Mouse (Mus musculus) cerebellum, adult 11 months (tissue): Measurements from ENCODE around the gene Cntn4.

Source experiments
- DNase-seq: peaks from one replicate; pipeline ENCODE4 v3.0.0; 2022

Cntn4 gene

DNA sequence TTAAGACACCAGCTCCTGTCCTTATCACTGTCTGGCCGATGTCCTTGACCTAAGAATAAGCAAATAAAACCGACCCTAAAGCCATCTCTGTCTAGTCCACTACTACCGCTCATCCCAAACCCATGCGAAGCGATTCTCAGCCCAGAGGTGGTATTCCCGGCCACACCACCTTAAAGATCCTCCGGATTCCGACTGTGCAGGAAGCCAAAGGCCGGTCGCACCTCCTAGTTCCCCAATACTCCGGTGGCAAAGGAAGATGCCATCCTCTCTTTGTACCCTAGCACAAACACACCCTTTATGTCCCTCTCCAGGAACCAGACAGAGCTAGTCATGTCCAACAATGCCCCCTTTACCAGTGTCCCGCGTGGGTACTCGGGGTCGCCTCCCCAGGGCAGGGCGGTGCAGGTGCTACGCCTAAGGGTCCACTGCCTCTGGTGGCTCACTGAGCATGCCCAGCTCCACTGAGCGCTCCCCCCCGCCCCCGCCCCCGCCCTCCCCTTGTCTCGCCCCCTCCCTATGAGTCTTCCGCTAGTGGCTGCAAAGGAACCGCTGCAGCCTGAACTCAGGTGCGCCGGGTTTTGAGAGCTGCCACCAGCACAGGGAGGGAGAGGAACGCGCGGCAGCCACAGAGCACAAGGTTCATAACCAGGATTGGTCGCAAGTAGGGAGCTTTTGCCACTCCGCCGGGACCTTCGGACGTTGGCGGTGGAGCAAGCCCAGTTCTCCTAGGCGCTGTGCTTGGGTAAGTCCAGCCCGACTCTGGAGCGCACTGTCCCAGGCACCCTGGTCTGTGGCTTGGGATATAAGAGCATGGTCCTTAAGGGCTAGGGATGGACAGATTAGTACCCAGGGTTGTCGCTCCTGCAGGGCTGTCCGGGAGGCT is at the start of gene Cntn4:
Cntn4 (plus strand) TSS at position 512 of the 883 bp plus-strand sequence.
- peak; percentile 71 for DNase-seq

DNA sequence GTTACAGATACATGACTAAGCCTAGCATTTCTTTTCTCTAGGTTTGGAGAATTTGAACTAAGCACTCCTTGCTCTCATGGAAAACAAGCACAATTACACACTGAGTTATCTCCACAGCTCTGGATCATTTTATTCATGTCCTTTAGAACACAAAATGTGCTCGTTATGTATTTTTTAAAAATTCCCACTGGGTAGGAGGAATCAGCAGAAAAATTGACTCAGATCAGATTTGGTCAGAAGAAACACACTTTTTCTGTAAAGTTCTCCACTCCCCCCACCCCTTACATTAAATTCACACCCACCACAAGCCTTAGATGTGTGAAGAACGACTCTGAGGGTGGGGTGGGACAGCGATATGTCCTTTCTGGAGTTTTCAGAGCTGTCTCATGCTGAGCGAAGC is 3.2 kb upstream of the Cntn4 start:
- no peak for DNase-seq

DNA sequence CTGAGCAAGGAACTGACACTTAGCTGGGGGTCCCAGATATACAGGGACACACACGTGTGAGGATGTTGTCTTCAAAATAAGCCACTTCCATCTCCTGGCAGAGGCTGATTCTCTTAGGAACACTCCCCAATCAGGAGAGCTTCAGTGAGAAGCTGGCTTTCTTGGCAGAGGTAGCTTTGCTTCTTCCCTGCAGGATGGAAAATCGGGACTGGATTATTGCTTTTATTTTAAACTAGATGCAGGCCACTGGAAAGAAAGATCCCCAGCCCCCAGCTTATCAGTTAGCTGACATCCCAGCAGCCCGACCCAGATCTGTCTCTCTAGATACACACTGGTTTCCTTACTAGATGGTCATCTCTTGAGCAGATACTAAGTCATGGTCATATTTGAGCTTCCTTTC is 2.4 kb upstream of the Cntn4 start:
- DNase-seq: no peak

DNA sequence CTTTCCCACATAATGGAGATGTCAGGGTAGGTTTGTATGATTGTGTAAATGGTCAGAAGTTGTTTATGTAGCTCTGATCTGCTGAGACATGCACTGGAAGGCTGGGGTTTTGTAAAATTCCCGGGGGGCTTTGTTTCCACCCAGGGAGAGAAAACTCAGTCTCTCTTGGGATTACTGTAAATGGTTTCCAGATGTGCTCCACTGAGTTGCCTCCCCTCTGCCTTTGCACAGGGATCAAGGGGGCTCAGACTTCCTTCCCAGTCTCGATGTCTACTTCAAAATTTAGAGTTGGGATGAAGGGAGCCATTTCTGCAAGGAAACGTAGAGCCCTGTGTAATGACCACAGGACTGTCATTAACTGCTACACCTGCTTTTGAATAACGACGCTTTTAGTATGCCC is 823 bp upstream of the Cntn4 start:
- no peak for DNase-seq

DNA sequence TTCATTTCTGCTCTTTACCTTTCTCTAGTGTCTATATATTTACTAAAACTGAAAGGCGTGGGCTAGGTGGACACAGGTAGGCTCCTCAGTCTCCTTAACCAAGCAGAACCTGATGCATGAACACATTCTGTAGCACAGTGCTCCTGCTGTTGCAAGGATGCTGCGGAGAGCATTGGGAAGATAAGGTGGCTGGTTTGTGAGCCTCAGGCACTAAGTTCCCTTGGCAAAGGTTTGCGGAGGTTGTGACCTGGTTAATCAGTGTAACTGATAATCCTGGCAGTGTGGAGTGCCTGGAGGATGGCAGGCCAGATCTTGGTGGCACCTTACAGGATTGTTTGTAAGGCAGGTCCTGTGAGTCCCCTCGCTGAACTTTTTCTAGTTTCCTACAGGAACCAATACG is 1.3 kb downstream of the Cntn4 start:
- no peak for DNase-seq

DNA sequence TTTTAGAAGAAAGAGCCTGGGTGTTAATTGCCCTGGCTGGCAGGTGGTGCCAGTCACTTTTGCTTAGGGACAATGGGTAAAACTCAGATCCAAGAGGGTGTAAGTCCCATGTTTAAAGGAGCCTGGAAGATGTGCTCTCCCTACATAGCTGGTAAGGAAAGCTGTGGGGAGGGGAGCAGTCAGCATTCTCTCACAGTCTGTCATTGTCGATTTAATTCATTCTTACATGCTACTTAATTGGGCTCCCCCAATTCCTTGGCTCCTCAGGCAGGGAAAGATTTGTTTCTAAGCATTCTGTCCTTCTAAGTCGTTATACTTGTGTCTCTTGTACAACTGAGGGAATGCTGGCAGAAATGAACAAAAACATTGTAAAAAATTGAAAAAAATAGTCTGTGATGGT is 4.0 kb downstream of the Cntn4 start:
- DNase-seq: no peak

DNA sequence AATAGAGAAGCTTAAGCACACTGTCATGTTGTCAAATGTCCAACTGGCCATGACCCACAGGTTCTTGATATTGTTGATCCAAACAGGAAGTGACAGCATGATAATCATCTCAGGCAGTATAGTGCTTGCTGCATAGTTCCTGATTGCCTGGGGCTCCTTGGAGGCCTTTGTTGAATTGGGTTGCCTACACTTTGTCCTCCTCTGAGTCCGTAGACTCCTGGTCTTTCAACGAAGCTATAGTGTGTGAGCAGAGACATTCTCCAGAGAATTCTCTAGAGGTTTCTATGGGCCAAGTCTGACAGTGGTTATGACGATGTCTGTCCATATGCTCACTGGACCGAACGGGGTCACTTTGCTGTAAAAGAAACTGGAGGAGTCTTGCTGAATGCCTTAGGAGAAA is 5.8 kb downstream of the Cntn4 start:
- no peak for DNase-seq

DNA sequence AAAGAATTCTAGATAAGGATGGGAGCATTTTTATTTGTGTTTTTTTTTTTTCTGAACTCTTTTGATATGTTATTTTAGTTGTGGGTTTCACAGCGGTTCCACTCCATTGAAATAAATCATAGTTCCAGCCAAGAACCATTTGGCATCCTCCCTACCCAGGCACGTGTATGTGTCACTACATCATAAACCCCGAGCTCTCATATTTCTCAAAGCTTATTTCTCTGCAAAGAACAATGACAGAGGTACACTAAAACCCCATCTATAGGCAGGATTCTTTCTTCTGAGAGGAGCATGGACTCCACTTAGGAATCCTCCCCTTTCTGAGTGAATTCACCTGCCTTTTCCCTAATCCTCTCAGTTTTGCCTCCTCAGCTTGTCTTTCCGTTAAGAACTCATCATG is 6.7 kb downstream of the Cntn4 start:
- DNase-seq: no peak

DNA sequence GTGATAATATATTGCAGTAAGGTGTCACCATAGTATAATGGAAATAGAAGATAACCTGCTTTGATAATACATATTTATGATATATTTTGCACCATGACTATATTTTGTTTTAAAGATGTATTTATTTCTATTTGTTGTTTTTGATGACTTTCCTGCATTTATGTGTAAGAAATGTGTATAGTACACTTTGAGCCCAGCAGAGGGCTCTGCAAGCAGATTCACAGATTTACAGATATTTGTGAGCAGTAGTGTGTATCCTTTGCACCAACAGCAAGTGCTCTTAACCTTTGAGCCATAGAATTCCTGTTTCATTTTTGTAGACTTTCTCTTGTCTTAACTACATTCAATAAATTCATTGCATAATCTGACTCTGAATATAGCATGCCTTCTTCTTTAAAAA is 10.7 kb downstream of the Cntn4 start:
- no peak for DNase-seq

DNA sequence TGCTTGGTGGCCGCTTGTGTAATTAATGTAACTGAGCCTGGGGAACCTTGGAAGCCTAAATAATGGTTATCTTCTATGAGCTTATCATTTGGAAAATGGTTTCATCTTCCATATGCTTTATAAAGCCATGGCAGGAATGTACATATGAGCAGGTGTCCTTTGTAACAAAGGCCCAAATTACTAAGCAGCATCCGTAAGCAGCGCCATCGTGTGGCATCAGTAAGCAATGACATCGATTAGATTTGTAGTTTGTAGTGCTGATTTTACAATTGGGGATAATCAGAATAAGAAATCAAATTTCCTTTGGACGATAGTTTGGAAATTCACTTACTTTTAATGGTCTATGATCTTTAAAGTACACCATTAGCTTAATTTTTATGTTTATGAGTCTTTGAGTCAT is 64.6 kb downstream of the Cntn4 start:
- DNase-seq: peak; percentile 4

DNA sequence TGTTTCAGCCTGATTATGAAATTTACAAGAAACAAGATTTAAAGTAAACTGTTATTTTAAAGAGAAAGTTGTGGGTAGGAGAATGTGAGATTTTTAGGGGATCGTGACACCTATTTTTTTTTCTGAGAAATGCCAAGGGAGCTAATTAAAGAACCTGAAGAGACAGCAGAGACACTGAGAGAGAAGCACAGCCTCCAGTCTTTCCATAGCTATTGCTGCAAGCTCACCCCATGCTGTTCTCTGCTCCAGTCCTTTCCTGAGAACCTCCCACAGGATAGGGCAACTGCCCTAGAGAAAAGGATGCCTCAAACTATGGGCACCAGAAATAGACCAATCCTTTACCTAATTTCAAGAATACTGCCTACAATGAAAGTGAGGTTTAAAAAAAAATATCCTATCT is 103.2 kb downstream of the Cntn4 start:
- no peak for DNase-seq

DNA sequence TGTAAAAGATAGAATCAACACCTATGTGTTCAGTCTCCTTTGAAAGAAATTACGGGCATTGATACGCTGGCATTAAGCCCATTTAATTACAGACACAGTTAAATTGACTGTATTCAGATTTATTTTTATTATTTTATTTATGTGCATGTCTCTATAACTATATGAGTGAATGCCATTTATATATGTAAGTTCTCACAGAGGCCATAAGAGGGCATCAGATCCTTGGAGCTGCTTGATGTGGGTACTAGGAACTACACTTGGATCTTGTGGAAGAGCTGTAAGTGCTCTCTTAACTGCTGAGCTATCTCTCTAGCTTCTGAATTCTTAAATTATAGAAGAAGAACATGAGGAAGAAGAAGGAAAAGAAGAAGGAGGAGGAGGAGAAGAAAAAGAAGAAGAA is 111.0 kb downstream of the Cntn4 start:
- DNase-seq: no peak

DNA sequence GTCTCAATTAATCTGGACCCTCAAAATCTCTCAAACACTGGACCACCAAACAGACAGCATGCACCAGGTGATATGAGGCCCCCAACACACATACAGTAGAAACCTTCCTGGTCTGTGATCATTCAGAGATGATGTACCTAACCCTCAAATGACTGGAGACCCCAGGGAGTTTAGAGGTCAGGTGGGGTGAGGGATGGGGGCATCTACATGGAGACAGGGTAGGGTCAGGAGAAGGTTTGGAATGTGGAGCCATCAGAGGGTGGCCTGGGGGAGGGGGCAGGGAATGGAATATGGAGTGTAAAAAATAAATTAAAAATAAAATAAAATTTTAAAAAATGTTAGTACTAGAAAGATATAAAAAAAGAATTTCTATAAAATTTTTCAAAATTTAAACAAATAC is 157.6 kb downstream of the Cntn4 start:
- DNase-seq: no peak

DNA sequence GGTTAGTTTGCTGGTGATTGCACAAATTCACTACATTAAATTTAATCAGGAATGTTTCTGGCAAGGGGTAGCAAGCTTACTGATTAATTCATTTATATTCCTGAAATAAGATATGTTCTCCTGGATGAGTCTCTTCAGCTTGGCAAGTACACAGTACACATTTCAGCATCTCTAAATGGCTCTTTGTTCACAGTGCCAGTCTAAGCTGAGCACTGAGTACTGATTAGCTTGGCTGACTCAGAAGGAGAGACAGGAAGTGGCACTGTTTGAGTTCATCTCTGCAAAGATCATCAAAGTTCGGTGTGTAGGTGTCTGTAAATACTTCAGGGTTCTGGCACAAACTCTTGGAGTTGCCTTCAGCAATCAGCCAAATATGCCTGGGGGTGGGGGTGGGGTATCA is 169.8 kb downstream of the Cntn4 start:
- no peak for DNase-seq

DNA sequence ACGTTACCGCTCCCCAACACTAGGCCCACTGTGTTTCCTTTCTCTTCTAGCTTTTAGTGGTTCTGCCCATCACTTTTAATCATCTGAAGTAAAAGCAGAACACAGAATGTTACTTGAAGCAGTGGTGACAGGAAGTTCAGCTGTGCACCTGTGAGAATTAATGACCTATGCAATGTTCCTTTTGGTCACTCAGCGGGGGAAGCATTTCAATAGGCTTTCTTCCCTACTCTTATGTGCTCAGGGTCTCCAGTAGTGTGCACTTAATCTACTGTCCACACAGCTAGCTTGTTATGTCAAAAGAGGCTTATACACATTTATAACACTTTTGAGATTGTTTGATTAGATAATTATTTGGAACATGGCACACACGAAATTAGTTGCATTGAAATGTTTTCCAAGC is 215.4 kb downstream of the Cntn4 start:
- DNase-seq: no peak

DNA sequence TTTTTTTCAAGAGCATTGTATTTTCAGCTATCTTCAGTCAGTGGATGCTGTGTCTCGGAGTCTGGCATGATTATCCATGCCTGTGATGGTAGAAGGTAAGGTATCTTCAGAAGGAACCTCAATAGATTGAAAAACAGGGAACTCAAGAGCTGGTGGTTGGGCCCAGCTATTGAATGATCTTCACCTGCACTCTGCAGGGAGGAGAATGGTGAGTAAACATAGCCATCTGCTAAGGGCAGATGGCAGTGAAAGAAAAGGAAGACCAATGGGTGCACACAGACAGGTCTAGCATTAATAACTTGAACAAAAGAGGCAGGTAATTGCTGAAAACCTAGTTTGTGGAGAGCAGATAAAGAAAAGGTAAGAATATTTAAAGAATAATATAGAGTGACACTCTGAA is 261.0 kb downstream of the Cntn4 start:
- no peak for DNase-seq

DNA sequence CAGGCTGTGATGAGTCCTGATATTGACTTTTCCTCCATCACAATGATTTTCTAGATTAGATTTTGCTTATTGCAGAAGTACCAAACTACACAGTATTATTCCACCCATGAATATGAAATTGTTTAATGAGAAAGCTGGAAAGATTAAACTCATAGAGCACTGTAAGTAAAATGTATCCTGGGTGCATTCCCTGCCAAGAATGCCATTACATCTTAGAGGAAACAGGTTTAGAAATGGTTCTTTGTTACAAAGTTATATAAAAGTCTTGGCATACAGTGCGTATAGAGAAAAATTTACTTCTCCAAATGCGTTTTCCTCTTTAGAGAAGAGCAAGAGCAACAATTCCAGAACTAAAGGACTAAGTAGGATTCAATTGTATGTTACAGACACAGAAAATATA is 261.8 kb downstream of the Cntn4 start:
- DNase-seq: no peak

DNA sequence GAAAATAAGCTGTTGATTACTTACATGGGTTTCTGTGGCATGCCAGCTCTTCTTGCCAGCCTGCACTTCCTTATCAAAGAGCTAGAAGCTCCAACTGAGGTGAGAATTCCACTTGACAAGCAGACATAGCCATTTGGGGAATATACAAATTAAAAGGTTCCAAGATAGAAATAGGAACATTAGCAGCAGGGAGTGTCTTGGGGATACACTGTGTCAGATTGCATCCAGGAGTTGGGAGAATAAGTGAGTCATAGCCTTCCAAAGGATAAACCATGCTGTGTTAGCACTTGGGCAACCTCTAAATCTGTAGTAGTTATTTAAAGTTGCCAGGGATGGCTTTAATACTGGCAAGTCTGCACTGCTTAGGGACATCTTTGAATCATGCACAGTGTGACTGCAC is 263.1 kb downstream of the Cntn4 start:
- no peak for DNase-seq

DNA sequence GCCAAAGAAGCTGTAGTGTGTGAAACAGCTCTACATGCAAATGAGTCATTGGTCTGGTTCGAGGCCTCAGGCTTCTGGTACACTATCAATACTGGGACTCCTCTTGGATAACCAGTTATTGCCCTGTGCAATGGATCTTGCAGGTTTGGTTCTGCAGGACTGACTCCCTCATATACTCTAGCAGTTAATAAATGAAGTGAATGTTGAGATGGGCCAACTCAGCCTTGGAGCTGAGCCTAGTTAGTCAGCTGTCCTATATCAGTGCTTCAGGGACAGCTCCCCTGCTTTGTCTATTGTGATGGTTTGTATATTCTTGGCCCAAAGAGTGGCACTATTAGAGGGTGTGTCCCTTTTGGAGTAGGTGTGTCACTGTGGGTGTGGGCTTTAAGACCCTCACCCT is 314.0 kb downstream of the Cntn4 start:
- DNase-seq: no peak

DNA sequence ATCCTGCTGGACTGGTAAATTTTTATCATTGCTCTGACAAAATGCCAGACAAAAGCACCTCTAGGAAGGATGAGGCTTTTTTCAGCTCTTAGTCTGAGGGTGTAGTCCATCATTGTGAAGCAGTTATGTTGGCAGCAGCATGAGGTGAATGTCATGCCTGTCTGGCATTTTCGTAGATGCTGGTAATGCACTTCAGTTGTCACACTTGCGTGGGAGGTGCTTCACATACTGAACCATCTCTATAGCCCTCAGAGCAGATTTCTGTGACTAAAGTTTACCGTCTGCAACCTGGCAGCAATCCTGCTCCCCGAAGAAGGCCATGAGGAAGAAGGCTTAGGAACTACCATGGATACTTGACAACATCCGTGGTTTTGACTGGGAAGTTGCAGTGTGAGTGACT is 335.6 kb downstream of the Cntn4 start:
- DNase-seq: no peak

DNA sequence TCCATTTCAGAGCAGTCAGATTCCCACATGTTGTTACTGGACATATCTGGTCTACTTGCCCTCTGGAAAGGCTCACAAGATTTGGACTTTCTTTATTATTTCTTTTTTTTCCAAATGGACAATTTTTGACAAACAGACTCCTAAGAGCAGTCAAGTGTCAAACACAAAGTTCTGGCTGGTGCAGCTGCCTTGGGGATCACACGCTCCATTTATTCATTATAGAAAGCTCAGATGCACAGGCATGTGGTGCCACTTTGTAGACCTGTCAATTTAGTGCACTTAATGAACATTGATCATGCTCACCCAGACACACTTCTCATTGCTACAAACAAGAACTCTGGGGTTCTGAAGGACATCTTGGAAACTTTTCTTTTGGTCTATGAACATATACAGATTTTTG is 337.7 kb downstream of the Cntn4 start:
- no peak for DNase-seq

DNA sequence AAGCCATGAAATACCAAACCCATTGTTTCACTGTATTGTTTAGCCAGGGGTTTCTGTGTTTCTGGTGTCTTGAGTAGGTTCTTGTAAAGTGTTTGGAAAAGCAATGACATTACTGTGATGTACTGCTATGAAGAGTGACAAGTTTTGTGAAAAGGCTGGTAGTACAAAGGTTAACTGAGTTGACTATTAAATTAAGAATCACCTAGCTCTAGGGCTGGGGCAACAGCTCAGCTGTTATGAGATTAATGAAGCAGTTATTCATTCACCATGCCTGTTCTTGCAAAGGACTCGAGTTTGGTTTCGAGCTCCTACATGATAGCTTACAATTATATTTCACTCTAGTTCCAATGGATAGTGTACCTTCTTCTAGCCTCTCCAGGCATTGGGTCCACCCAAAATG is 371.4 kb downstream of the Cntn4 start:
- DNase-seq: no peak

DNA sequence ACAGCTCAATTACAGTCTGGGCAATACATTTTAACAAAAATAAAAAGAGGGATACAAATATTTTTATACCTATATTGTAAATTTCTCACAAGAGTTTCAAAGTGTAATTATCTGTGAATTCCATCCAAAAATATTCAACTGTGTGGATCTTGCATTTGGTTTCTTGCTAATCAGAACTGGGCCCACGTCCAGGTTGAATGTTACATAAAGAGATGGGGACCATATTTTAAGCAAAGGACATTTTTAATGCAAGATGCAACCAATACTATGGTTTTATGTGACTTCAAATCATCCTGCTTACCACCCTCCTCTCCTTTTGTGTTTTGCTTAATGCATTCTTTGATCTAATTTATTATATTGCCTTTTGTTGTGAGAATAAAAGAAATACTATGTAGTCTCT is 378.7 kb downstream of the Cntn4 start:
- no peak for DNase-seq

DNA sequence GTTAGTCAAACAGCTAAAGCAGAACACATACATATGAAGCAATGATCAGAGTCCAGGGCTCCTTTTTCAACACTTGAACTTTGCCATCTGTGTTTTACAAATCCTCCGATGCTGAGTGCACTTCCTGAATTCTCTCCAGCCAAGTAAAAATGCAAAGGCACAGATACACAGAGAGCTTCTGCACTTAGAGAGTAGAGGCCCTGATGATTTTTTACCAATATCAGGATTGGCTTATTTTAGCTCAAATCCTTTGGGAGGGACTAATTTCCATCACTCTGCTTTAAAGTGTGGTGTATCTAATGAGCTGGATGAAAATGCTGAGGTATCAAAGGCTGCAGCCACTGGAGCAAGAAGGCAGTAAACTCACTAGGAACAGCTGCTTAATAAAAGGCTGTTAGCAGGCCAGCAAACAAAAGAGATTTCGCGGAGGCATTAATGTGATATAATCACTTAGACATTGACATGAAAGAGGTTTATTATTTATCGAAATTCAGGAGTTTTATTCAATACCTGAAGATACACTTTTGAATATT is 400.7 kb downstream of the Cntn4 start:
- DNase-seq: no peak

DNA sequence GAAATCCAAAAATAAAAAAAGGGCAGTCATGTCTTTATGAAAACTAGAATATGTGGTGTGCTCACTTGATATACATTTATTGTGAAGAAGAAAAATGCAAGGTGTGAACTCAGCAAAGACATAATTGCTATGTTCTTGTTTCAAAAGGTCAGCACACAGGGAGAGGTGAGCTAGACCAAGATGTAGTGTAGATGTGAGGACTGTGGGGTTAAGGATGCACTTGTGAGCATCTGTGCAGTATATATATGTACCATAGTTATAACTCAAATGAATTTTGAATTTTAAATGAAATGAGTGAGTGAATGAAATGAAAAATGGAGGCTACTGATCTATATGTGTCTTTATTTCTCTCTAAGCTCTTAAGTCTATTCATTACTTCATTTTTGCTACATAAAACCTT is 401.2 kb downstream of the Cntn4 start:
- DNase-seq: no peak
